Mouse (Mus musculus): ENCODE measurements at regions not wholly inside any gene's neighbourhood (a gene's known extent, or its start where the extent isn't known, plus 50 kb on each side); places are given as distances from the start of the nearest gene placed in this dataset.
A peak's percentile ranks its signal among the peaks of the same experiment; 100 is the strongest.

- H3K9me3 ChIP-seq (ENCODE audit: control insufficient read depth, low read length) = no peaks in the 10 kb centered on the region
- H3K4me3 ChIP-seq (ENCODE audit: low read length) = no peak overlapping the region
- WGBS = 78% methylated on average over 8 of the region's 8 CpGs
- H3K27me3 ChIP-seq (ENCODE audit: control insufficient read depth, insufficient read depth, low read depth, low read length) = no peaks in the 10 kb centered on the region
- ATAC-seq (ENCODE audit: low read depth) = no peak
- no peak overlapping the region for H3K9ac ChIP-seq (ENCODE audit: low read length)
- H3K36me3 ChIP-seq (ENCODE audit: control insufficient read depth, insufficient read depth, low read length) = no peaks in the 10 kb centered on the region
- no peak overlapping the region for H3K27ac ChIP-seq (ENCODE audit: low read length)
- H3K4me1 ChIP-seq (replicated peaks; ENCODE audit: control insufficient read depth, insufficient read depth, low read length) = peaks cover 4% of the 10 kb centered on the region; the same call in 1 of the 2 replicates
- H3K4me2 ChIP-seq (ENCODE audit: low read depth, low read length) = no peak overlapping the region
These were observed 161.8 kb upstream of the A530016L24Rik start for GRCm38 (mm10) chr12:112327411-112327810.

GRCm38 (mm10) chr12:112328809-112329575 lies 160.3 kb upstream of the A530016L24Rik start:
- Histone ChIP-seq H3K27ac (ENCODE audit: low read length) (no peak overlapping the region), H3K4me2 (ENCODE audit: low read depth, low read length) (no peak overlapping the region), H3K4me1 (replicated peaks; ENCODE audit: control insufficient read depth, insufficient read depth, low read length) (peaks cover 6% of the 10 kb centered on the region), H3K27me3 (ENCODE audit: control insufficient read depth, insufficient read depth, low read depth, low read length) (no peaks in the 10 kb centered on the region), H3K9me3 (ENCODE audit: control insufficient read depth, low read length) (no peaks in the 10 kb centered on the region), H3K9ac (ENCODE audit: low read length) (no peak overlapping the region), H3K4me3 (ENCODE audit: low read length) (no peak overlapping the region), H3K36me3 (ENCODE audit: control insufficient read depth, insufficient read depth, low read length) (no peaks in the 10 kb centered on the region)
- peak; percentile 44 for ATAC-seq (ENCODE audit: low read depth)
- 39% methylated on average over 8 of the region's 8 CpGs for WGBS

GRCm38 (mm10) chr12:112329701-112330301 lies 159.4 kb upstream of the A530016L24Rik start:
- 17% methylated on average over 18 of the region's 18 CpGs for WGBS

DNA sequence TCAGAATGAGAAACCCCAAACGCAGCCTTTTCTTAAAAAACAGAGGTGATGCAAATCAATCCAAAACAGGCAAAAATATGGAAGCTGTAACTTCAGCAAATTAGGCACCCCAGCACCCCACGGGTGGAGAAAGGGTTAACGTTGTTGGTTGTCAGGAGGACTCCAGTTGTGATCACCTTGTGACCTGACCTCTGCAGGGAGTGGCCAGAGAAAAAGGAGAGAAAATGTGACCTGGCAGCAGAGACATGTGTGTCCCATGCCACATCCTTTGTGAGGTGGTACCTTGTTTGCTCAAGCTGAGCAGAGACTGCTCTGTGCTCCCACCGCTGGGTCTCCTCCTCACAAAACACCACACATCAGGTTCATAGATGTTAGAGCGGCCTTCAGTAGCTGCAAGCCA lies 158.7 kb upstream of the A530016L24Rik start:
- Histone ChIP-seq H3K27ac (ENCODE audit: low read length) (no peak overlapping the region), H3K4me1 (replicated peaks; ENCODE audit: control insufficient read depth, insufficient read depth, low read length) (peaks cover 11% of the 10 kb centered on the region), H3K27me3 (ENCODE audit: control insufficient read depth, insufficient read depth, low read depth, low read length) (no peaks in the 10 kb centered on the region), H3K9ac (ENCODE audit: low read length) (no peak overlapping the region), H3K36me3 (ENCODE audit: control insufficient read depth, insufficient read depth, low read length) (no peaks in the 10 kb centered on the region), H3K4me2 (ENCODE audit: low read depth, low read length) (no peak overlapping the region), H3K4me3 (ENCODE audit: low read length) (no peak overlapping the region), H3K9me3 (ENCODE audit: control insufficient read depth, low read length) (no peaks in the 10 kb centered on the region)
- ATAC-seq (ENCODE audit: low read depth) = no peak
- WGBS = 52% methylated on average over 5 of the region's 5 CpGs

More at GRCm38 (mm10) chr12:112329701-112330301, 159.4 kb upstream of the A530016L24Rik start:
- H3K4me3 ChIP-seq (ENCODE audit: low read length) = no peak overlapping the region
- peaks cover 11% of the 10 kb centered on the region for H3K4me1 ChIP-seq (replicated peaks; ENCODE audit: control insufficient read depth, insufficient read depth, low read length)
- H3K27ac ChIP-seq (ENCODE audit: low read length) = no peak overlapping the region
- no peaks in the 10 kb centered on the region for H3K27me3 ChIP-seq (ENCODE audit: control insufficient read depth, insufficient read depth, low read depth, low read length)
- H3K36me3 ChIP-seq (ENCODE audit: control insufficient read depth, insufficient read depth, low read length) = no peaks in the 10 kb centered on the region
- no peak overlapping the region for H3K9ac ChIP-seq (ENCODE audit: low read length)
- H3K9me3 ChIP-seq (ENCODE audit: control insufficient read depth, low read length) = no peaks in the 10 kb centered on the region
- H3K4me2 ChIP-seq (ENCODE audit: low read depth, low read length) = no peak overlapping the region
- ATAC-seq (ENCODE audit: low read depth) = no peak

DNA sequence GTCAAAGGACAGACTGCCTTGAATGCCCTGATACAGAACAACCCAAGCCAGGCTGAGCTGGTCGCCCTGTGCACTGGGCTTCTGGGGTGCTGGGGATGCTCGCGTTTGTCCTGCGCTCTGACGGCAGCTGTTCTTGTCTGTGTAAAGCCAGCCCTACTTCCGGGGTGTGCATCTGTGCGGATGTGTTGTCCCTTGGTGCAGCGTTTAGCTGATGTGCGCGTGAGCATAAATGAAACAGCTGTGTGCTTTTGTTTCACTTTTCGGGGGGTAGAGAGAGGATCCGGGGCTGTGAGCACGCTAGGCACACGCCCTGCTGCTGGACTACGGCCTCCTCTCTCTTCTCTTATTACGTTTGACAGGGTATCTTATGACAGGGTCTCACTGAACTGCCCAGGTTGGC lies 158.2 kb upstream of the A530016L24Rik start:
- Histone ChIP-seq H3K4me1 (replicated peaks; ENCODE audit: control insufficient read depth, insufficient read depth, low read length) (peaks cover 11% of the 10 kb centered on the region), H3K9ac (ENCODE audit: low read length) (no peak overlapping the region), H3K4me2 (ENCODE audit: low read depth, low read length) (no peak overlapping the region), H3K27me3 (ENCODE audit: control insufficient read depth, insufficient read depth, low read depth, low read length) (no peaks in the 10 kb centered on the region), H3K4me3 (ENCODE audit: low read length) (no peak overlapping the region), H3K27ac (ENCODE audit: low read length) (no peak overlapping the region), H3K36me3 (ENCODE audit: control insufficient read depth, insufficient read depth, low read length) (no peaks in the 10 kb centered on the region), H3K9me3 (ENCODE audit: control insufficient read depth, low read length) (no peaks in the 10 kb centered on the region)
- 59% methylated on average over 16 of the region's 16 CpGs for WGBS
- no peak for ATAC-seq (ENCODE audit: low read depth)

GRCm38 (mm10) chr12:112333125-112334079 lies 155.8 kb upstream of the A530016L24Rik start:
- ATAC-seq (ENCODE audit: low read depth) = peak; percentile 59
- WGBS = 52% methylated on average over 19 of the region's 19 CpGs
- H3K4me1 ChIP-seq (replicated peaks; ENCODE audit: control insufficient read depth, insufficient read depth, low read length) = peaks cover 11% of the 10 kb centered on the region

GRCm38 (mm10) chr12:112334106-112334855 lies 155.0 kb upstream of the A530016L24Rik start:
- no peaks in the 10 kb centered on the region for H3K27me3 ChIP-seq (ENCODE audit: control insufficient read depth, insufficient read depth, low read depth, low read length)
- H3K4me2 ChIP-seq (ENCODE audit: low read depth, low read length) = no peak overlapping the region
- no peak overlapping the region for H3K4me3 ChIP-seq (ENCODE audit: low read length)
- peaks cover 11% of the 10 kb centered on the region for H3K4me1 ChIP-seq (replicated peaks; ENCODE audit: control insufficient read depth, insufficient read depth, low read length)
- ATAC-seq (ENCODE audit: low read depth) = no peak
- H3K9me3 ChIP-seq (ENCODE audit: control insufficient read depth, low read length) = no peaks in the 10 kb centered on the region
- H3K9ac ChIP-seq (ENCODE audit: low read length) = no peak overlapping the region
- WGBS = 42% methylated on average over 20 of the region's 20 CpGs
- no peak overlapping the region for H3K27ac ChIP-seq (ENCODE audit: low read length)
- no peaks in the 10 kb centered on the region for H3K36me3 ChIP-seq (ENCODE audit: control insufficient read depth, insufficient read depth, low read length)

More at GRCm38 (mm10) chr12:112333125-112334079, 155.8 kb upstream of the A530016L24Rik start:
- H3K27me3 ChIP-seq (ENCODE audit: control insufficient read depth, insufficient read depth, low read depth, low read length) = no peaks in the 10 kb centered on the region
- no peak overlapping the region for H3K4me2 ChIP-seq (ENCODE audit: low read depth, low read length)
- H3K9me3 ChIP-seq (ENCODE audit: control insufficient read depth, low read length) = no peaks in the 10 kb centered on the region
- H3K36me3 ChIP-seq (ENCODE audit: control insufficient read depth, insufficient read depth, low read length) = no peaks in the 10 kb centered on the region
- no peak overlapping the region for H3K4me3 ChIP-seq (ENCODE audit: low read length)
- peak overlapping the region; percentile 26; the same call in 1 of the 2 replicates for H3K27ac ChIP-seq (ENCODE audit: low read length)
- no peak overlapping the region for H3K9ac ChIP-seq (ENCODE audit: low read length)

- H3K27ac ChIP-seq (ENCODE audit: low read length) = no peak overlapping the region
- H3K27me3 ChIP-seq (ENCODE audit: control insufficient read depth, insufficient read depth, low read depth, low read length) = no peaks in the 10 kb centered on the region
- H3K9me3 ChIP-seq (ENCODE audit: control insufficient read depth, low read length) = no peaks in the 10 kb centered on the region
- H3K4me1 ChIP-seq (replicated peaks; ENCODE audit: control insufficient read depth, insufficient read depth, low read length) = peaks cover 16% of the 10 kb centered on the region
- H3K9ac ChIP-seq (ENCODE audit: low read length) = no peak overlapping the region
- no peak overlapping the region for H3K4me2 ChIP-seq (ENCODE audit: low read depth, low read length)
- WGBS = 81% methylated on average over 7 of the region's 7 CpGs
- ATAC-seq (ENCODE audit: low read depth) = no peak
- H3K36me3 ChIP-seq (ENCODE audit: control insufficient read depth, insufficient read depth, low read length) = no peaks in the 10 kb centered on the region
- no peak overlapping the region for H3K4me3 ChIP-seq (ENCODE audit: low read length)
These were observed 153.6 kb upstream of the A530016L24Rik start for GRCm38 (mm10) chr12:112335641-112336040.

All from lung, embryonic 16.5 days (tissue).